Mouse (Mus musculus) C2C12 (cell line): ENCODE measurements around the gene Cfdp1. TPM values are rescaled to one million over a fixed set of nuclear protein-coding genes. Genes with fewer than 3 reads are reported as not detected.

Source experiments
- H3K27me3 ChIP-seq: one replicate; pipeline ENCODE4 v1.6.1; 2011; ENCODE audit not compliant: control insufficient read depth, insufficient read depth, insufficient read length
- H3K36me3 ChIP-seq: one replicate; pipeline ENCODE4 v1.6.1; 2011; ENCODE audit not compliant: control insufficient read depth, insufficient read depth
- H3K4me3 ChIP-seq: one replicate; pipeline ENCODE4 v1.5.1; 2011; ENCODE audit warnings: mild to moderate bottlenecking, control low read depth; ENCODE audit not compliant: poor library complexity, insufficient read depth, severe bottlenecking
- H3K79me2 ChIP-seq: one replicate; pipeline ENCODE4 v1.6.1; 2011; ENCODE audit not compliant: control insufficient read depth, insufficient read depth
- H3K79me3 ChIP-seq: one replicate; pipeline ENCODE4 v1.6.1; 2011; ENCODE audit warnings: low read depth, control low read depth
- H3ac ChIP-seq: one replicate; pipeline ENCODE3; 2011; ENCODE audit warnings: low read depth; ENCODE audit not compliant: control insufficient read depth, insufficient read length
- CEBPB ChIP-seq: IDR thresholded peaks from one replicate; pipeline ENCODE4 v1.6.1; 2011; ENCODE audit warnings: low read depth, mild to moderate bottlenecking, control low read depth, moderate library complexity
- CTCF ChIP-seq: IDR thresholded peaks from one replicate; pipeline ENCODE4 v1.5.1; 2011; ENCODE audit not compliant: control insufficient read depth, insufficient read depth, insufficient read length
- FOSL1 ChIP-seq: IDR thresholded peaks from one replicate; pipeline ENCODE4 v1.8.0; 2011; ENCODE audit warnings: mild to moderate bottlenecking, low read length; ENCODE audit not compliant: poor library complexity, insufficient read depth, severe bottlenecking
- MAX ChIP-seq: IDR thresholded peaks from one replicate; pipeline ENCODE4 v1.6.1; 2011; ENCODE audit warnings: mild to moderate bottlenecking, control low read depth
- MYOD1 ChIP-seq: IDR thresholded peaks from one replicate; pipeline ENCODE4 v1.6.1; 2011; ENCODE audit warnings: low read depth; ENCODE audit not compliant: control insufficient read depth, insufficient read length
- MYOG ChIP-seq: IDR thresholded peaks from one replicate; pipeline ENCODE4 v1.6.1; 2011; ENCODE audit not compliant: control insufficient read depth, insufficient read length; ENCODE audit errors: extremely low read depth
- USF1 ChIP-seq: IDR thresholded peaks from one replicate; pipeline ENCODE4 v1.6.1; 2011; ENCODE audit warnings: low read depth, mild to moderate bottlenecking, control low read depth, moderate library complexity
- polyA plus RNA-seq: library from polyadenylated mRNA; unstranded; fragments of >200 nt; fragmentation: generic; extraction: Trizol; gene quantifications from one replicate; pipeline ENCODE4 v1.2.1, GENCODE M21; 2012; ENCODE audit warnings: missing spikeins

Cfdp1 gene
- polyA plus RNA-seq, 1 experiment = 58.8 TPM

- peaks cover 12% of the 10 kb centered on the region for H3K36me3 ChIP-seq
- no peak overlapping the region for H3K4me3 ChIP-seq
- H3K79me3 ChIP-seq = no peaks in the 10 kb centered on the region
- no peaks in the 10 kb centered on the region for H3K27me3 ChIP-seq
- TF ChIP-seq MYOD1 (no peak), MYOG (no peak), CTCF (no peak), MAX (no peak), USF1 (no peak), FOSL1 (no peak), CEBPB (no peak)
- H3ac ChIP-seq = no peak overlapping the region
- H3K79me2 ChIP-seq = no peaks in the 10 kb centered on the region
Observed at GRCm38 (mm10) chr8:111786116-111786515, 68.0 kb downstream of the Cfdp1 start.

GRCm38 (mm10) chr8:111782671-111783394, 71.3 kb downstream of the Cfdp1 start:
- H3K79me3 ChIP-seq = peaks cover 2% of the 10 kb centered on the region
- H3K36me3 ChIP-seq = peaks cover 14% of the 10 kb centered on the region
- H3K79me2 ChIP-seq = no peaks in the 10 kb centered on the region
- H3K27me3 ChIP-seq = no peaks in the 10 kb centered on the region
- H3ac ChIP-seq = no peak overlapping the region
- H3K4me3 ChIP-seq = no peak overlapping the region
- TF ChIP-seq MYOD1 = no peak

- H3K36me3 ChIP-seq = peaks cover 18% of the 10 kb centered on the region
- H3K79me2 ChIP-seq = no peaks in the 10 kb centered on the region
- no peak overlapping the region for H3ac ChIP-seq
- no peak for TF ChIP-seq MYOG
- no peak for TF ChIP-seq MYOD1
- TF ChIP-seq CEBPB = no peak
- TF ChIP-seq USF1 = no peak
- TF ChIP-seq MAX = no peak
- no peak for TF ChIP-seq FOSL1
- TF ChIP-seq CTCF = no peak
- no peak overlapping the region for H3K4me3 ChIP-seq
- no peaks in the 10 kb centered on the region for H3K27me3 ChIP-seq
- H3K79me3 ChIP-seq = peaks cover 2% of the 10 kb centered on the region
Observed at GRCm38 (mm10) chr8:111782161-111782560, 71.9 kb downstream of the Cfdp1 start.

- Histone ChIP-seq H3K27me3 (no peaks in the 10 kb centered on the region), H3K79me3 (peaks cover 2% of the 10 kb centered on the region), H3K79me2 (no peaks in the 10 kb centered on the region), H3K36me3 (peaks cover 28% of the 10 kb centered on the region), H3K4me3 (no peak overlapping the region), H3ac (no peak overlapping the region)
- TF ChIP-seq USF1 (no peak), MYOD1 (no peak), MYOG (no peak), CTCF (no peak), FOSL1 (no peak), MAX (no peak), CEBPB (no peak)
Observed at GRCm38 (mm10) chr8:111780697-111781424, 73.2 kb downstream of the Cfdp1 start.

- H3K27me3 ChIP-seq = no peaks in the 10 kb centered on the region
- H3ac ChIP-seq = no peak overlapping the region
- no peaks in the 10 kb centered on the region for H3K79me2 ChIP-seq
- H3K4me3 ChIP-seq = no peak overlapping the region
- H3K36me3 ChIP-seq = peaks cover 31% of the 10 kb centered on the region
- TF ChIP-seq CEBPB = peak; percentile 69
- no peak for TF ChIP-seq MAX
- H3K79me3 ChIP-seq = peaks cover 2% of the 10 kb centered on the region
Observed at GRCm38 (mm10) chr8:111779690-111780089, 74.4 kb downstream of the Cfdp1 start.

- no peaks in the 10 kb centered on the region for H3K27me3 ChIP-seq
- peaks cover 31% of the 10 kb centered on the region for H3K36me3 ChIP-seq
- no peak overlapping the region for H3K4me3 ChIP-seq
- no peak overlapping the region for H3ac ChIP-seq
- H3K79me2 ChIP-seq = no peaks in the 10 kb centered on the region
- TF ChIP-seq CTCF (no peak), MAX (no peak), FOSL1 (no peak), MYOG (no peak), CEBPB (no peak), MYOD1 (no peak), USF1 (no peak)
- peaks cover 2% of the 10 kb centered on the region for H3K79me3 ChIP-seq
Observed at GRCm38 (mm10) chr8:111778801-111779200, 75.3 kb downstream of the Cfdp1 start.
